8 mouse cellular contexts compared by ENCODE assay signal in genomic region chr9:121857474-121858152, GRCm38 (mm10). TPM values are rescaled to one million over a fixed set of nuclear protein-coding genes. Genes with fewer than 3 reads are reported as not detected.
A peak's percentile ranks its signal among the peaks of the same experiment; 100 is the strongest.
DNase-seq lines count a peak whose midpoint lies in the region; ATAC-seq and TF ChIP-seq lines count a peak whose summit lies in the region.

No protein-coding gene starts in this region.

- peak overlapping the region; percentile 86 for H3K4me2 ChIP-seq in kidney, embryonic 15.5 days

- peak; percentile 99 for ATAC-seq in kidney, embryonic 15.5 days (replicated peaks; ENCODE audit: low FRiP score)
- ATAC-seq in monocyte, adult 5-6 weeks (replicated peaks; ENCODE audit: insufficient number of reproducible peaks, low FRiP score, low TSS enrichment, poor library complexity, severe bottlenecking) = peak; percentile 96

- H3K27ac ChIP-seq in bone marrow macrophage, adult 2 months (ENCODE audit: insufficient read depth, low read depth, low read length) = peak overlapping the region; percentile 83
- H3K27ac ChIP-seq in embryonic fibroblast, embryonic 13.5 days (ENCODE audit: insufficient read depth, low read length) = peak overlapping the region; percentile 96
- H3K27ac ChIP-seq in kidney, embryonic 15.5 days = peak overlapping the region; percentile 98

- H3K4me3 ChIP-seq in bone marrow macrophage, adult 2 months (ENCODE audit: insufficient read depth, low read length) = peak overlapping the region; percentile 89
- H3K4me3 ChIP-seq in embryonic fibroblast, embryonic 13.5 days (ENCODE audit: insufficient read depth, low read length) = peak overlapping the region; percentile 69
- peak overlapping the region; percentile 73 for H3K4me3 ChIP-seq in kidney, embryonic 15.5 days (replicated peaks)

- no peaks in the 10 kb centered on the region for H3K9me3 ChIP-seq in kidney, embryonic 15.5 days (replicated peaks)

- H3K4me1 ChIP-seq in bone marrow macrophage, adult 2 months (ENCODE audit: control insufficient read depth, insufficient read depth, low read length) = peaks cover 11% of the 10 kb centered on the region
- H3K4me1 ChIP-seq in embryonic fibroblast, embryonic 13.5 days (ENCODE audit: control insufficient read depth, insufficient read depth, low read length) = no peaks in the 10 kb centered on the region
- peaks cover 13% of the 10 kb centered on the region for H3K4me1 ChIP-seq in kidney, embryonic 15.5 days

- no peak for TF ChIP-seq CTCF in bone marrow macrophage, adult 2 months (IDR thresholded peaks at IDR 0.05; ENCODE audit: low read depth, low read length)
- TF ChIP-seq CTCF in embryonic fibroblast, embryonic 13.5 days (IDR thresholded peaks at IDR 0.05; ENCODE audit: borderline replicate concordance, insufficient read depth, low read length) = no peak

- peak; percentile 79; the same call in 1 of the 2 replicates for TF ChIP-seq POLR2A in bone marrow macrophage, adult 2 months (IDR thresholded peaks at IDR 0.05; ENCODE audit: borderline replicate concordance, low read depth, low read length)
- peak; percentile 98 for TF ChIP-seq POLR2A in embryonic fibroblast, embryonic 13.5 days (IDR thresholded peaks at IDR 0.05; ENCODE audit: low read depth, low read length)

- H3K27me3 ChIP-seq in kidney, embryonic 15.5 days = no peaks in the 10 kb centered on the region

- peak; percentile 99 for DNase-seq in A20 (ENCODE audit: low read depth, low spot score)
- DNase-seq in heart, adult 9 months (ENCODE audit: low spot score in 2 of 2) = peak; percentile 98
- DNase-seq in liver = peak; percentile 99
- peak; percentile 98 to 99 for DNase-seq in spleen, postnatal 4 days (ENCODE audit: low spot score in 2 of 2)

- peak overlapping the region; percentile 82 for H3K9ac ChIP-seq in kidney, embryonic 15.5 days

- WGBS in kidney, embryonic 15.5 days = under 1% methylated on average over 70 of the region's 70 CpGs

- no peaks in the 10 kb centered on the region for H3K36me3 ChIP-seq in kidney, embryonic 15.5 days

RNA-seq across cellular contexts. Expression of gene Higd1a, which starts 0.5 kb away (rescaled TPM):
- 45.9 and 52.3 TPM in 2 replicates for polyA plus RNA-seq in bone marrow macrophage, adult 2 months (2012; ENCODE audit: insufficient read depth, insufficient read length, missing spikeins)
- polyA plus RNA-seq in embryonic fibroblast, embryonic 13.5 days (2011; ENCODE audit: insufficient read length, low read depth, missing spikeins) = 96.1 and 101 TPM in 2 replicates
- polyA plus RNA-seq in kidney, embryonic 15.5 days (2015; fragmentation: Nextera tagmentation; extraction: Ambion mirVana) = 151 and 153 TPM in 2 replicates
- total RNA-seq in monocyte, adult 5-6 weeks (2017) = 32.4 to 39.0 TPM (median 35.7 TPM) in 3 replicates

RNA-seq across cellular contexts. Expression of gene Ccdc13, which starts 18.4 kb away (rescaled TPM):
- not detected in 2 replicates for polyA plus RNA-seq in bone marrow macrophage, adult 2 months (2012; ENCODE audit: insufficient read depth, insufficient read length, missing spikeins)
- not detected in 2 replicates for polyA plus RNA-seq in embryonic fibroblast, embryonic 13.5 days (2011; ENCODE audit: insufficient read length, low read depth, missing spikeins)
- polyA plus RNA-seq in kidney, embryonic 15.5 days (2015; fragmentation: Nextera tagmentation; extraction: Ambion mirVana) = 0.47 and 0.53 TPM in 2 replicates
- total RNA-seq in monocyte, adult 5-6 weeks (2017) = 0.53 to 0.58 TPM in 2 of 3 replicates, not detected in the other

RNA-seq across cellular contexts. Expression of gene Ackr2, which starts 40.5 kb away (rescaled TPM):
- not detected in 2 replicates for polyA plus RNA-seq in bone marrow macrophage, adult 2 months (2012; ENCODE audit: insufficient read depth, insufficient read length, missing spikeins)
- not detected in 2 replicates for polyA plus RNA-seq in embryonic fibroblast, embryonic 13.5 days (2011; ENCODE audit: insufficient read length, low read depth, missing spikeins)
- polyA plus RNA-seq in kidney, embryonic 15.5 days (2015; fragmentation: Nextera tagmentation; extraction: Ambion mirVana) = 0.40 and 0.57 TPM in 2 replicates
- total RNA-seq in monocyte, adult 5-6 weeks (2017) = 0.29 to 4.3 TPM (median 3.2 TPM) in 3 replicates

RNA-seq across cellular contexts. Expression of gene Cyp8b1, which starts 58.5 kb away (rescaled TPM):
- polyA plus RNA-seq in bone marrow macrophage, adult 2 months (2012; ENCODE audit: insufficient read depth, insufficient read length, missing spikeins) = not detected in 2 replicates
- not detected in 2 replicates for polyA plus RNA-seq in embryonic fibroblast, embryonic 13.5 days (2011; ENCODE audit: insufficient read length, low read depth, missing spikeins)
- 0.10 TPM in 1 of 2 replicates, not detected in the other for polyA plus RNA-seq in kidney, embryonic 15.5 days (2015; fragmentation: Nextera tagmentation; extraction: Ambion mirVana)
- total RNA-seq in monocyte, adult 5-6 weeks (2017) = not detected in 3 replicates

Comparison
In these comparisons a context has a peak if more than half of its experiments do, and no peak if none do; other contexts are left out.
1. Peak in every context shown above with its lines: DNase-seq, ATAC-seq, H3K4me3 ChIP-seq and H3K27ac ChIP-seq.